Mouse (Mus musculus) c-Kit-positive CD71-negative TER-119-negative erythroid progenitor cells, embryonic 14.5 days (primary cell): Measurements from ENCODE around the gene Cox20.

Source experiments
- DNase-seq: peaks from one replicate; pipeline ENCODE4 v3.0.0-alpha.2; 2013; ENCODE audit warnings: low read depth

The Cox20 gene

GRCm38 (mm10) chr1:178357776-178358710, 39.1 kb downstream of the Cox20 start:
- DNase-seq = no peak

GRCm38 (mm10) chr1:178360264-178360663, 41.3 kb downstream of the Cox20 start:
- no peak for DNase-seq

GRCm38 (mm10) chr1:178360702-178361101, 41.8 kb downstream of the Cox20 start:
- DNase-seq = no peak

GRCm38 (mm10) chr1:178365171-178365570, 46.2 kb downstream of the Cox20 start:
- DNase-seq = no peak

- DNase-seq = no peak
These were observed 49.2 kb downstream of the Cox20 start for GRCm38 (mm10) chr1:178368121-178368520.

GRCm38 (mm10) chr1:178368548-178369271, 49.8 kb downstream of the Cox20 start:
- peak; percentile 77 for DNase-seq

GRCm38 (mm10) chr1:178369272-178369651, 50.3 kb downstream of the Cox20 start:
- DNase-seq = peak; percentile 42
